Mouse (Mus musculus): ENCODE data around the gene Zfp787.

The Zfp787 gene

GRCm38 (mm10) chr7:6169403-6169802 is 13.6 kb upstream of the Zfp787 start:
- in situ Hi-C loops (cut with MboI, MseI) = loop anchor here (25.0 kb wide), 1 partner anchor 1707 kb away; the partner anchor contains the start of gene Eps8l1

- in situ Hi-C loops (cut with MboI, MseI) = loop anchor here (5.0 to 25.0 kb wide), 2 partner anchors 118 to 1702 kb away; partner anchors contain the start of gene Eps8l1
Measured at GRCm38 (mm10) chr7:6164671-6165070, 8.9 kb upstream of the Zfp787 start.

GRCm38 (mm10) chr7:6162172-6162571 is 6.4 kb upstream of the Zfp787 start:
- in situ Hi-C loops (cut with MboI, MseI) = loop anchor here (5.0 to 25.0 kb wide), 2 partner anchors 120 to 1700 kb away; partner anchors contain the start of gene Eps8l1

GRCm38 (mm10) chr7:6161541-6161940 is 5.7 kb upstream of the Zfp787 start:
- in situ Hi-C loops (cut with MboI, MseI) = loop anchor here (5.0 to 25.0 kb wide), 2 partner anchors 121 to 1699 kb away; partner anchors contain the start of gene Eps8l1

- in situ Hi-C loops (cut with MboI, MseI) = loop anchor here (5.0 to 25.0 kb wide), 2 partner anchors 123 to 1697 kb away; partner anchors contain the start of gene Eps8l1
Measured at GRCm38 (mm10) chr7:6159604-6160003, 3.8 kb upstream of the Zfp787 start.

- in situ Hi-C loops (cut with MboI, MseI) = loop anchor here (25.0 kb wide), 1 partner anchor 1695 kb away; the partner anchor contains the start of gene Eps8l1
Measured at GRCm38 (mm10) chr7:6157479-6157878, 1.7 kb upstream of the Zfp787 start.

GRCm38 (mm10) chr7:6156901-6157472 is 1.2 kb upstream of the Zfp787 start:
- in situ Hi-C loops (cut with MboI, MseI) = loop anchor here (25.0 kb wide), 1 partner anchor 1695 kb away; the partner anchor contains the start of gene Eps8l1

- in situ Hi-C loops (cut with MboI, MseI) = loop anchor here (25.0 kb wide), 1 partner anchor 1693 kb away; the partner anchor contains the start of gene Eps8l1
Measured at GRCm38 (mm10) chr7:6155031-6155872, 545 bp downstream of the Zfp787 start.

- in situ Hi-C loops (cut with MboI, MseI) = loop anchor here (25.0 kb wide), 1 partner anchor 1692 kb away; the partner anchor contains the start of gene Eps8l1
Measured at GRCm38 (mm10) chr7:6154164-6154563, 1.6 kb downstream of the Zfp787 start.

- in situ Hi-C loops (cut with MboI, MseI) = loop anchor here (25.0 kb wide), 1 partner anchor 1691 kb away; the partner anchor contains the start of gene Eps8l1
Measured at GRCm38 (mm10) chr7:6153131-6153530, 2.7 kb downstream of the Zfp787 start.

GRCm38 (mm10) chr7:6152036-6152435 is 3.8 kb downstream of the Zfp787 start:
- in situ Hi-C loops (cut with MboI, MseI) = loop anchor here (25.0 kb wide), 1 partner anchor 1690 kb away; the partner anchor contains the start of gene Eps8l1

GRCm38 (mm10) chr7:6151266-6151665 is 4.5 kb downstream of the Zfp787 start:
- in situ Hi-C loops (cut with MboI, MseI) = loop anchor here (25.0 kb wide), 1 partner anchor 1689 kb away; the partner anchor contains the start of gene Eps8l1

- in situ Hi-C loops (cut with MboI, MseI) = loop anchor here (25.0 kb wide), 1 partner anchor 965 kb away; the partner anchor contains the start of gene Zfp954
Measured at GRCm38 (mm10) chr7:6147688-6148087, 8.1 kb downstream of the Zfp787 start.

GRCm38 (mm10) chr7:6146982-6147325 is 8.8 kb downstream of the Zfp787 start:
- in situ Hi-C loops (cut with MboI, MseI) = loop anchor here (25.0 kb wide), 1 partner anchor 965 kb away; the partner anchor contains the start of gene Zfp954

- in situ Hi-C loops (cut with MboI, MseI) = loop anchor here (25.0 kb wide), 1 partner anchor 966 kb away; the partner anchor contains the start of gene Zfp954
Measured at GRCm38 (mm10) chr7:6146194-6146981, 9.4 kb downstream of the Zfp787 start.

GRCm38 (mm10) chr7:6145423-6146188 is 10.2 kb downstream of the Zfp787 start:
- in situ Hi-C loops (cut with MboI, MseI) = loop anchor here (25.0 kb wide), 1 partner anchor 967 kb away; the partner anchor contains the start of gene Zfp954

GRCm38 (mm10) chr7:6143991-6144531 is 11.7 kb downstream of the Zfp787 start:
- in situ Hi-C loops (cut with MboI, MseI) = loop anchor here (25.0 kb wide), 1 partner anchor 968 kb away; the partner anchor contains the start of gene Zfp954

GRCm38 (mm10) chr7:6139295-6139694 is 16.5 kb downstream of the Zfp787 start:
- in situ Hi-C loops (cut with MboI, MseI) = loop anchor here (10.0 to 25.0 kb wide), 2 partner anchors 973 to 1156 kb away; partner anchors contain the start of gene Zfp954

GRCm38 (mm10) chr7:6136497-6136896 is 19.3 kb downstream of the Zfp787 start:
- in situ Hi-C loops (cut with MboI, MseI) = loop anchor here (10.0 to 25.0 kb wide), 2 partner anchors 976 to 1158 kb away; partner anchors contain the start of gene Zfp954
